Mouse (Mus musculus) adrenal gland, postnatal 0 days (tissue): ENCODE results near the gene C87977. TPM values are rescaled to one million over a fixed set of nuclear protein-coding genes. Genes with fewer than 3 reads are reported as not detected.

Source experiments
- polyA plus RNA-seq: library from polyadenylated mRNA; unstranded; fragments of >200 nt; fragmentation: Nextera tagmentation; extraction: Ambion mirVana; gene quantifications from 2 replicates; pipeline ENCODE4 v1.2.1, GENCODE M21; 2015

Gene C87977
- polyA plus RNA-seq: not detected in 2 replicates

GRCm38 (mm10) chr4:144213218-144213617, at the start of gene C87977:
C87977 (minus strand) TSS chr4:144213318.

GRCm38 (mm10) chr4:144190419-144190818, 22.7 kb downstream of the C87977 start, which contains the start of gene Oog2:
Oog2 (plus strand) TSS chr4:144190719.

DNA sequence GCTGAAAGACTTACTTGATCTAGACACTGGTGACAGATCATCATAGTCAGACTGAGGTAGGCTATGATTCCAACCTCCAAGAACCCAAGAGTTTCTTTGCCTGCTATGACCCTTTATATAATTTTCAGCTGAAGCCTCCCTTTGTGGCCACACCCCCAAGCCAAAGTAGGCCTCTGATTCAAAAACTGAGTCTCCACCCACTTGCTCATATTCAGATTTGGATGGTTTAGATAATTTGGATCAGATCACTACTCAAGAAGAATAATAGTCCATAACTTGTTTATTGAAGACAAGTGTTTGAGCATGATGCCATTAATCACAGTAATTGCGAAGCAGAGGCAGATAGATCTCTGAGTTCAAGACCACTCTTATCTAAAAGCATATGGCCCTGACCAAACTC, 50.6 kb downstream of the C87977 start, which contains the start of gene Oog3:
Gene Oog3, minus strand, starts transcription at position 101 of the 400 bp plus-strand sequence.

Other genes starting within 250 kb of the C87977 start
- gene Gm13101, start 246.4 kb downstream of the C87977 start, polyA plus RNA-seq: not detected in 2 replicates
- gene Pramef17, start 218.9 kb downstream of the C87977 start, polyA plus RNA-seq: not detected in 2 replicates
- gene Pramel4, start 154.2 kb downstream of the C87977 start, polyA plus RNA-seq: not detected in 2 replicates
- not detected in 2 replicates for gene Gm13102, start 106.8 kb downstream of the C87977 start, polyA plus RNA-seq
- gene Oog3, start 50.7 kb downstream of the C87977 start, polyA plus RNA-seq: not detected in 2 replicates
- not detected in 2 replicates for gene Oog2, start 22.6 kb downstream of the C87977 start, polyA plus RNA-seq
- not detected in 2 replicates for gene Pramel5, start 67.2 kb upstream of the C87977 start, polyA plus RNA-seq
- not detected in 2 replicates for gene Gm13128, start 116.9 kb upstream of the C87977 start, polyA plus RNA-seq
- gene Gm13119, start 144.6 kb upstream of the C87977 start, polyA plus RNA-seq: not detected in 2 replicates
- gene Pramef20, start 164.6 kb upstream of the C87977 start, polyA plus RNA-seq: not detected in 2 replicates
- gene Pramef12, start 195.1 kb upstream of the C87977 start, polyA plus RNA-seq: not detected in 2 replicates
- not detected in 2 replicates for gene 1700012P22Rik, start 225.5 kb upstream of the C87977 start, polyA plus RNA-seq
- gene Gm9944, start 240.0 kb upstream of the C87977 start, polyA plus RNA-seq: not detected in 2 replicates